Mouse (Mus musculus) common myeloid progenitor, adult 5-6 weeks (primary cell): ENCODE results near the gene Dbt. TPM values are rescaled to one million over a fixed set of nuclear protein-coding genes. Genes with fewer than 3 reads are reported as not detected.

Source experiments
- ATAC-seq: replicated peaks from 2 replicates; pipeline ENCODE4 v1.8.0; 2016; ENCODE audit warnings: low read depth, mild to moderate bottlenecking, moderate TSS enrichment, inconsistent platforms; ENCODE audit not compliant: poor library complexity, severe bottlenecking
- total RNA-seq: library from RNA; stranded (forward); fragments of 200-1000, 187-1606 nt; gene quantifications from 2 replicates; pipeline ENCODE4 v1.2.3, GENCODE M21; 2017

Gene Dbt
- 15.0 and 16.9 TPM in 2 replicates for total RNA-seq

- peak; percentile 92 for ATAC-seq
Observed at GRCm38 (mm10) chr3:116512904-116513716, at the start of gene Dbt. TSS of gene Dbt (plus strand) at chr3:116513070.

DNA sequence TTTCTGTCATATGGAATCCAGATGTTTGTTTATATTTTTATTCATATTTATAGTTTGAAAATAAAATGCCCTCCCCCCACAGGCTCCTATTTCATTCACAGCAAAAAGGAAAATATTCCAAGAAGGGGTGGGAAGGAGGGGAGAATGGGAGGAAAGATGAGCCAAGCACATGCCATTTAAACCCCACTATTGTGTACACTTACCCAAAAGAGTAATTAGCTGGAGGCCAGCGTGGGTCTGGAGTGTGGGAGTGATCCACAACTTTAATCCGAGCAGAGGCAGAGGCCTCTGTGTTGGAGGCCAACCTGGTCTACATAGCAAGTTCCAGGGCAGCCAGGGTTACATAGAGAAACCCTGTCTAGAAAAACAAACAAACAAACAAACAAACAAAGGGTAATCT is 48.6 kb upstream of the Dbt start:
- no peak for ATAC-seq

GRCm38 (mm10) chr3:116465709-116466108 is 47.2 kb upstream of the Dbt start:
- ATAC-seq: peak; percentile 90

- no peak for ATAC-seq
Observed at GRCm38 (mm10) chr3:116474602-116475001, 38.3 kb upstream of the Dbt start.

DNA sequence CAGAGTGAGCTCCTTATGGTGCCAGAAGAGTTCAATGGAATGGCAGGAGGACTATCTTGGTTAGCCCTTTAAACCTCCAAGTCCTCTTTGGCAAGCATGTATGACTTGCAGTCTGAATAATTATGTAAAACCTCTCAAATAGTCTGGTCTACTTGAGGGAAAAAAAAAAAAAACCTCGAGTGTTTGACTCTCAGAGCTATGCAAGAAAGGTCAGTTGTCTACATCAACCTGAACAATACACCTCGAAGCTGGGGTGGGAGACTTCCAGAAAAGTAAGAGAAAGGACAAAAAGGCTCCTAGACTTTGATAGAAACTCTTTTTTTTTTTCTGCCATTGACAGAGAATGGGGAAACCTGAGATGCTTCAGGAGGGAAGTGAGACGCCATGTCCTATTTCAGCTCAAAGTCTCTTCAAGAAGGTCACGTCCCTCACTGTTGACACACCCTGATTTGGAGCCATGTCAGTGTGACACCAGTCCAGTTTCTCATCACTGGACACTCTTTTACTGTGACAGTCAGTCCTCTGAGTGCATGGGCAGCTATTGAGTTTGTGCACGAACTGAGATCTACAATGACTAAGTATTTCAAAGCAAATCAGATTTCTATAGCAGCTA is 36.1 kb upstream of the Dbt start:
- ATAC-seq: no peak

DNA sequence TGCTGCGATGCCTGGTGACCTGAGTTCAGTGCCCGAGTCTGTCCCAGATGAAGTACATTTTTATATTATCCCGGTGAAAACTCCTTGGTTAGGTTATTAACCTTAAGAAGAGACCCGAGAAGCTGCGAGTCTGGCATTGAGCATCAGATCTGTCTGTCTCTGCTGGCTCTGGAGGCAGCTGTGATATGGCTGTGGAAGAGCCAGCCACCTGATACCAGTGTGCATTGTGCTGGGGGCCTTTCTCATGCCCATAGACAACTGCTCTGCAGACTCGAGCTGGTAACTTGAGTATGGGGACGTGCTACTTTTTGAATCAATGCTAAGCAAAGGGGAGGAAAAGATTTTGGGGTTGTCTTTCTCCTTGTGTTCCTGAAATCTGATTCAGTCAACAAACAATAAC is 35.5 kb upstream of the Dbt start:
- no peak for ATAC-seq

- no peak for ATAC-seq
Observed at GRCm38 (mm10) chr3:116480119-116480518, 32.8 kb upstream of the Dbt start.

- ATAC-seq: no peak
Observed at GRCm38 (mm10) chr3:116480937-116481336, 31.9 kb upstream of the Dbt start.

- peak; percentile 90 for ATAC-seq
Observed at GRCm38 (mm10) chr3:116482724-116483123, 30.1 kb upstream of the Dbt start.

GRCm38 (mm10) chr3:116483271-116483670 is 29.6 kb upstream of the Dbt start:
- ATAC-seq: peak; percentile 76

DNA sequence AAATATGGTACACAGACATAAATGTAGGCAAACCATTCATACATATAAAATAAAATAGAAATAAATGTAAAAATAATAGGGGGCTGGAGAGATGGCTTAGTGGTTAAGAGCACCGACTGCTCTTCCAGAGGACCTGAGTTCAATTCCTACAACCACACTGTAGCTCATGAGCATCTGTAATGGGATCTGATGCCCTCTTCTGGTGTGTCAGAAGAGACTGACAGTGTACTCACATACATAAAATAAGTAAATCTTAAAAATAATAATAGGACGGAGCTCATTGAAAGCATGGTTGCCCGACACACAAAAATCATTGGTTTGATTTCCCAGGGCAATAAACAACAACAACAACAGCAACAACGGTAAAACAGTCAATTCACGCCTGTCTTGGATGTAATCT is 21.9 kb upstream of the Dbt start:
- ATAC-seq: no peak

- ATAC-seq: no peak
Observed at GRCm38 (mm10) chr3:116491923-116492454, 20.9 kb upstream of the Dbt start.

DNA sequence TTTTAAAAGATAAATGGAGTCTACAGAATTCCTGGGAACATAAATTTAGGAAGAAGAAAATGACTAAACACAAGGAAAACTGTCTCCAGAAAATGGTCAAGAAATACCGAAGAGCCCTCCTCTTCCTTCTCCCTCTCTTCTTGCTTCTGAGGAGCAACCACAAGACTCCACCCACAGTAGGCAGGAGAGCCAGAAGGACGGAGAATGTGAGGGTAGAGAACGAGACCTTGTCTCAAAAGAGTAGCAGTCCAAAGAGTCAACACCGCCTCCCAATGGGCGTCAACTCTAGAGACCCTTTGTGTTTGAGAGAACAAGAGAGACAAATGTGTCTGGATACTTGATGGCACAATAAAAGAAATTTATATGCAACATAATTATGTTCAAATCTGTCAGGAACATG is 19.2 kb upstream of the Dbt start:
- ATAC-seq: peak; percentile 99

GRCm38 (mm10) chr3:116495671-116496070 is 17.2 kb upstream of the Dbt start:
- no peak for ATAC-seq

GRCm38 (mm10) chr3:116507772-116508351 is 5.0 kb upstream of the Dbt start, which contains the start of gene Rtca:
TSS of gene Rtca (minus strand) at chr3:116508208.
- peak; percentile 91 for ATAC-seq

DNA sequence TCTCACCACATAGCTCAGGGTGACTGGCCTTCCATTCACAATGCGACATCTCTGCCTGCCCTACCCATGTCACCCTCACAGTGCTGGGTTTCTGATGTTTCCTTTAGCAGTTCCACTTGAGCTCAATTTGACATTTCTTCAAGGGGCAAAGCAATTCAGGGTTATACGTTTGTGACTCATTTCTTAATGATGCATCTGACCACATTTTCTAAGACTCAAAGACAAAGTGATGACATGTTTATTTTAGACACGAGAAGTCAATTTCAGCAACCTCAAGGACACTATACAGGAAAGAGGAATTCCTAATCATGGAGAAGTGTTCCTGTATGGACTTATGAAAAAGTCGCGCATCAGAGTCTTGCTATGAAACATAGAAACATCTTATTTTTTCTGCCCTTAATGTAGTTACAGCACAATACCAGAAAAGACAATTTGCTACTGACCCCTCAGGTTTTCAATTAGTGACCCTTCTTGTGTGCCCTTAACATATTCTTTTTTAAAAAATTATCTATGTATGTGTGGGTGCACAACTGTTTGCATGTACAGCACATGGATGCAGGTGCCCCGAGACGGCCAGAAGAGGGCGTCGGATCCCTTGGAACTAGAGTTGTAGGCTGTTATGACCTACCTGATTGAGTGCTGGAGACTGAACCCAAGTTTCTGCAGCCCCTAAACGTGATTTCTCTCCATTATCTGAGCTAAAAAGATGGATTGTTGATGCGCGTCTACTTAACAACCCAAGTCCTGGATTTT is 543 bp upstream of the Dbt start:
- ATAC-seq: peak; percentile 12; the same call in 1 of the 2 replicates

- ATAC-seq: no peak
Observed at GRCm38 (mm10) chr3:116520141-116520761, 7.4 kb downstream of the Dbt start.

DNA sequence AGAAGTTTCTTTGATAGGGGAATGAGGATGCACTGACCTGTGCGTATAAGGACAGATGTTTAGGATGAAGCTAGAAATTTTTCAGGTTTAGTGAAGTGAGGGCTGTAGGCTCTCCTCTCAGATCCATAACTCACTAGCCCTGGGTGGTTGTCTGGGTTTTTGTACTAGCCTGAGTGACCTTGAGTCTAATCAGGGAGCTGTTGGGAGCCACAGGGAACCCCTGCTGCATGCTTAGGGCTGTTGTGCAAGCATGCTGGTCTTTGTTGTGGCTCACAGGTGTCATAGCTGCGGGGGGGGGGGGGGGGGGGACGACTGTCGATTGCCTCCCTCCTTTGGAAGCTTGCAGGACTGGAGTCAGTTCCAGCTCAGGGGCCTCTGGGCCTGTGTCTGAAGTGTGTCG is 16.9 kb downstream of the Dbt start:
- no peak for ATAC-seq

- ATAC-seq: no peak
Observed at GRCm38 (mm10) chr3:116530826-116531225, 18.0 kb downstream of the Dbt start.
